ENCODE assay signal across 8 mouse cellular contexts in genomic region chr14:52118456-52118822, GRCm38 (mm10). TPM values are rescaled to one million over a fixed set of nuclear protein-coding genes. Genes with fewer than 3 reads are reported as not detected.
DNase-seq lines count a peak whose midpoint lies in the region; ATAC-seq and TF ChIP-seq lines count a peak whose summit lies in the region.

No protein-coding gene starts in this region.

- no peak for TF ChIP-seq CTCF in intestine, postnatal 0 days (IDR thresholded peaks at IDR 0.05; ENCODE audit: low read depth)
- TF ChIP-seq CTCF in left cerebral cortex, adult 2 months (IDR thresholded peaks at IDR 0.05): no peak

- DNase-seq in kidney, postnatal 14 days: no peak
- DNase-seq in midbrain, embryonic 14.5 days: peak; percentile 59
- no peak for DNase-seq in left cerebral cortex, adult 2 months (ENCODE audit: extremely low spot score in 1 of 2, low spot score in 2 of 2)
- no peak for DNase-seq in ovary, postnatal 36 days (ENCODE audit: low spot score)
- DNase-seq in left cerebral cortex, postnatal 36 days (ENCODE audit: low spot score in 2 of 2): no peak

- 30% methylated on average over 8 of the region's 8 CpGs for WGBS in kidney, embryonic 14.5 days
- 15% methylated on average over 8 of the region's 8 CpGs for WGBS in embryonic facial prominence, embryonic 15.5 days
- WGBS in intestine, postnatal 0 days: 24% methylated on average over 8 of the region's 8 CpGs
- 14% methylated on average over 8 of the region's 8 CpGs for whole genome bisulfite sequencing in midbrain, embryonic 14.5 days

- no peaks in the 10 kb centered on the region for H3K27me3 ChIP-seq in kidney, embryonic 14.5 days (ENCODE audit: control insufficient read depth, insufficient read depth, low read length)
- no peaks in the 10 kb centered on the region for H3K27me3 ChIP-seq in embryonic facial prominence, embryonic 15.5 days
- no peaks in the 10 kb centered on the region for H3K27me3 ChIP-seq in intestine, postnatal 0 days (replicated peaks; ENCODE audit: control insufficient read depth, insufficient read depth, low read length)
- H3K27me3 ChIP-seq in midbrain, embryonic 14.5 days (ENCODE audit: control insufficient read depth, insufficient read depth, low read length): no peaks in the 10 kb centered on the region

- no peaks in the 10 kb centered on the region for H3K36me3 ChIP-seq in kidney, embryonic 14.5 days (ENCODE audit: control insufficient read depth, insufficient read depth, low read length)
- H3K36me3 ChIP-seq in embryonic facial prominence, embryonic 15.5 days: no peaks in the 10 kb centered on the region
- H3K36me3 ChIP-seq in intestine, postnatal 0 days (ENCODE audit: control insufficient read depth, insufficient read depth): no peaks in the 10 kb centered on the region
- no peaks in the 10 kb centered on the region for H3K36me3 ChIP-seq in midbrain, embryonic 14.5 days (ENCODE audit: control insufficient read depth, insufficient read depth, low read length)

- H3K9me3 ChIP-seq in kidney, embryonic 14.5 days (ENCODE audit: control insufficient read depth, low read length): no peaks in the 10 kb centered on the region
- H3K9me3 ChIP-seq in embryonic facial prominence, embryonic 15.5 days (replicated peaks): no peaks in the 10 kb centered on the region
- H3K9me3 ChIP-seq in intestine, postnatal 0 days (ENCODE audit: control insufficient read depth): no peaks in the 10 kb centered on the region
- no peaks in the 10 kb centered on the region for H3K9me3 ChIP-seq in midbrain, embryonic 14.5 days (ENCODE audit: control insufficient read depth, low read length)

- peak overlapping the region; percentile 61 for H3K4me3 ChIP-seq in kidney, embryonic 14.5 days (ENCODE audit: low read length)
- H3K4me3 ChIP-seq in embryonic facial prominence, embryonic 15.5 days (replicated peaks): peak overlapping the region; percentile 62
- H3K4me3 ChIP-seq in intestine, postnatal 0 days (ENCODE audit: low read depth, low read length): peak overlapping the region; percentile 50; the same call in 1 of the 2 replicates
- H3K4me3 ChIP-seq in midbrain, embryonic 14.5 days (replicated peaks; ENCODE audit: low read depth, low read length): peak overlapping the region; percentile 53
- no peak overlapping the region; the same call in 1 of the 2 replicates for H3K4me3 ChIP-seq in left cerebral cortex, adult 2 months

- ATAC-seq in kidney, embryonic 14.5 days (ENCODE audit: low FRiP score, low TSS enrichment): peak; percentile 28; the same call in 1 of the 2 replicates
- ATAC-seq in embryonic facial prominence, embryonic 15.5 days (ENCODE audit: insufficient number of reproducible peaks, low FRiP score, low TSS enrichment, low read depth): no peak; the same call in 1 of the 2 replicates
- no peak for ATAC-seq in intestine, postnatal 0 days
- 0 out of 2 replicates have a peak, but pooled peaks have one; percentile 25 for ATAC-seq in midbrain, embryonic 14.5 days (ENCODE audit: low FRiP score, low TSS enrichment)

- no peak overlapping the region for H3K9ac ChIP-seq in kidney, embryonic 14.5 days (ENCODE audit: low read depth, low read length)
- no peak overlapping the region for H3K9ac ChIP-seq in embryonic facial prominence, embryonic 15.5 days
- no peak overlapping the region for H3K9ac ChIP-seq in intestine, postnatal 0 days (ENCODE audit: low read depth, low read length)
- H3K9ac ChIP-seq in midbrain, embryonic 14.5 days (replicated peaks; ENCODE audit: low read length): peak overlapping the region; percentile 75; the same call in 1 of the 2 replicates

- no peak overlapping the region for H3K27ac ChIP-seq in kidney, embryonic 14.5 days (ENCODE audit: low read depth, low read length)
- H3K27ac ChIP-seq in embryonic facial prominence, embryonic 15.5 days (replicated peaks): peak overlapping the region; percentile 90
- H3K27ac ChIP-seq in intestine, postnatal 0 days (ENCODE audit: low read depth, low read length): no peak overlapping the region
- peak overlapping the region; percentile 87 for H3K27ac ChIP-seq in midbrain, embryonic 14.5 days (replicated peaks; ENCODE audit: low read depth, low read length)
- no peak overlapping the region for H3K27ac ChIP-seq in left cerebral cortex, adult 2 months

- H3K4me2 ChIP-seq in kidney, embryonic 14.5 days (replicated peaks; ENCODE audit: low read depth, low read length): peak overlapping the region; percentile 99
- peak overlapping the region; percentile 98 for H3K4me2 ChIP-seq in embryonic facial prominence, embryonic 15.5 days (replicated peaks)
- H3K4me2 ChIP-seq in intestine, postnatal 0 days (replicated peaks; ENCODE audit: low read depth): peak overlapping the region; percentile 97
- peak overlapping the region; percentile 96 for H3K4me2 ChIP-seq in midbrain, embryonic 14.5 days (ENCODE audit: low read length)

- intact Hi-C loops in left cerebral cortex, adult 2 months (cut with DNase I): no loop called here
- intact Hi-C loops in left cerebral cortex, postnatal 36 days (cut with DNase I): no loop called here

- H3K4me1 ChIP-seq in kidney, embryonic 14.5 days (ENCODE audit: control insufficient read depth, insufficient read depth, low read length): peaks cover 8% of the 10 kb centered on the region; the same call in 1 of the 2 replicates
- H3K4me1 ChIP-seq in embryonic facial prominence, embryonic 15.5 days: peaks cover 11% of the 10 kb centered on the region
- no peaks in the 10 kb centered on the region for H3K4me1 ChIP-seq in intestine, postnatal 0 days (replicated peaks; ENCODE audit: control insufficient read depth, insufficient read depth, low read length)
- peaks cover 6% of the 10 kb centered on the region; the same call in 1 of the 2 replicates for H3K4me1 ChIP-seq in midbrain, embryonic 14.5 days (ENCODE audit: control insufficient read depth, insufficient read depth, low read length)

RNA-seq across cellular contexts. Expression of gene Rpgrip1, which starts 7.9 kb away (rescaled TPM):
- polyA plus RNA-seq in kidney, embryonic 14.5 days (2014; fragmentation: Nextera tagmentation; extraction: Ambion mirVana): 76.5 and 134 TPM in 2 replicates
- 57.0 and 59.8 TPM in 2 replicates for polyA plus RNA-seq in embryonic facial prominence, embryonic 15.5 days (2015; fragmentation: Nextera tagmentation; extraction: Ambion mirVana)
- 23.2 and 24.4 TPM in 2 replicates for polyA plus RNA-seq in intestine, postnatal 0 days (2015; fragmentation: Nextera tagmentation; extraction: Ambion mirVana)
- polyA plus RNA-seq in midbrain, embryonic 14.5 days (2014; fragmentation: Nextera tagmentation; extraction: Ambion mirVana): 39.5 and 57.3 TPM in 2 replicates
- total RNA-seq in left cerebral cortex, adult 2 months (2021): 1 to 10 TPM; 1.5 to 1.8 TPM
- total RNA-seq in left cerebral cortex, postnatal 36 days (2021): 1 to 10 TPM; 2.0 to 3.6 TPM

RNA-seq across cellular contexts. Expression of gene Hnrnpc, which starts 14.6 kb away (rescaled TPM):
- polyA plus RNA-seq in kidney, embryonic 14.5 days (2014; fragmentation: Nextera tagmentation; extraction: Ambion mirVana): 718 and 725 TPM in 2 replicates
- polyA plus RNA-seq in embryonic facial prominence, embryonic 15.5 days (2015; fragmentation: Nextera tagmentation; extraction: Ambion mirVana): 549 and 552 TPM in 2 replicates
- polyA plus RNA-seq in intestine, postnatal 0 days (2015; fragmentation: Nextera tagmentation; extraction: Ambion mirVana): 153 and 163 TPM in 2 replicates
- 473 and 549 TPM in 2 replicates for polyA plus RNA-seq in midbrain, embryonic 14.5 days (2014; fragmentation: Nextera tagmentation; extraction: Ambion mirVana)
- 100 to 1,000 TPM; 213 to 221 TPM for total RNA-seq in left cerebral cortex, adult 2 months (2021)
- total RNA-seq in left cerebral cortex, postnatal 36 days (2021): 100 to 1,000 TPM; 199 to 225 TPM

Comparison
In these comparisons a context has a peak if more than half of its experiments do, and no peak if none do; other contexts are left out.
1. ATAC-seq: peak in kidney, embryonic 14.5 days (single experiment) and midbrain, embryonic 14.5 days (single experiment); none in embryonic facial prominence, embryonic 15.5 days (single experiment) and intestine, postnatal 0 days (single experiment).
2. H3K27ac ChIP-seq: peak in embryonic facial prominence, embryonic 15.5 days (single experiment) and midbrain, embryonic 14.5 days (single experiment); none in kidney, embryonic 14.5 days (single experiment), intestine, postnatal 0 days (single experiment) and left cerebral cortex, adult 2 months (single experiment).
3. Peak in every context shown above with its lines, with median percentiles within 50 percentile points of each other: H3K4me2 ChIP-seq.